Mouse (Mus musculus): ENCODE results near the gene Gm4969.

Gm4969 gene

DNA sequence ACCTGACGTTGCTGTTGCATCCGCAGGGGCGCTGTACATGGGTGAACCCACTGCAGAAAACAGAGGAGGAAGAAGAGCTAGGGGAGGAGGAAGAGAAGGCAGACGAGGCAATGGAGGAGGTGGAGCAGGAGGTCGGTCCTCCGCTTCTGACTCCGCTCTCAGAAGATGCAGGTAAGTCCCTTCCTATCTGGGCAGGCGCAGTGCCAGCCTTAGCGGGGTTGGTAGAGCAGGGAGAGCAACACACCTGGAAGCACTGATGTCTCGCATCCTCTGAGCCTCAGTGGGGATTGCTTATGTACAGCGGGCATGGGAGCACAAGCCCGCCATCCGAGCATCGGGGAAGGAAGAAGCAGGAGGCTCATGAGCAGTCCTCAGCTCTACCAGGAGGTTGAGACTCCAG, 51.1 kb downstream of the Gm4969 start:
- DNase-seq, result no peak

GRCm38 (mm10) chr7:19065896-19066295, 52.3 kb downstream of the Gm4969 start:
- DNase-seq, result no peak

- no peak for DNase-seq
Measured at GRCm38 (mm10) chr7:19057405-19057804, 60.8 kb downstream of the Gm4969 start.

GRCm38 (mm10) chr7:19055108-19055507, 63.1 kb downstream of the Gm4969 start:
- DNase-seq, result no peak

DNA sequence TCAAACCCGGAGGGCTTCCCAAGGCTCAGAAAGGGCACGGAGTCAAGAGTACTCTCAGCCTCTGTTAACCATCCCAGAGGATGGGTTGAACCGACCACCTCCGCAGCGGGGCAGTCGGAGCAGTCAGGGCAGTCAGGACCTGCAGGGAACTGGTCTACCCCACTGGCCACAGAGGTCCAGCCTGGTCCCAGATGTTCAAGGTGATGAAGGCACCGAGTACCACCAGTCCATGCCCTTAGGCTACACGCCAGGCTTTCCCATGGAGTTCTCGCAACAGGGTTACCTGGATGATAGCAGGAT, 63.4 kb downstream of the Gm4969 start:
- no peak for DNase-seq

- DNase-seq, result no peak
Measured at GRCm38 (mm10) chr7:19054047-19054776, 64.0 kb downstream of the Gm4969 start, which contains the start of gene Rsph6a. TSS of gene Rsph6a (plus strand) at chr7:19054690.

GRCm38 (mm10) chr7:19053136-19053532, 65.0 kb downstream of the Gm4969 start:
- no peak for DNase-seq

GRCm38 (mm10) chr7:19052345-19053135, 65.6 kb downstream of the Gm4969 start:
- no peak for DNase-seq

GRCm38 (mm10) chr7:19051161-19051560, 67.0 kb downstream of the Gm4969 start:
- DNase-seq, result no peak

DNA sequence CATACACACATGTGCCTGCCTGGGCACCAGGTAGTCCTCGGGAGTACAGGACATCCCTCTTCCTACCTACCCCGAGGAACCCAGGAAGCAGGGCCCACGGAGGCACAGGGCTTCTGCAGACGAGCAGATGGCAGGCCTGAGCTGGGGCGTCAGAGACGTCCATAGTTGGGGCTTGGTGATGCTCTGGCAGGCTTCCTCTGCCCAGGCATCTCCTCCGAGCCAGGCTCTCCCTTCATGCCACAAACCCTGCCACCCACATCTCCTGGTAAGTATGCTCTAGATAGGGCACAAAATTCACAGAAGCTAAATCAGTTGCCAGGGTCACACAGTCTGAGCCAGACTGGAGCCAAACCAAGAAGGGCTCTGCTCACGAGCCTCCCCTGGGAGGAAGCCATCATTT, 68.0 kb downstream of the Gm4969 start:
- DNase-seq, result no peak

- DNase-seq, result no peak
Measured at GRCm38 (mm10) chr7:19049252-19049651, 68.9 kb downstream of the Gm4969 start.
